Mouse (Mus musculus) megakaryocyte, embryonic 14.5 days (primary cell): ENCODE data around the gene Cntnap2. TPM values are rescaled to one million over a fixed set of nuclear protein-coding genes. Genes with fewer than 3 reads are reported as not detected.
"Not testable (repeated sequence)": the region's sequence is repeated elsewhere in the genome, so short reads cannot be mapped to it uniquely, and the experiment has no call there.

Experiments used
- H3K27me3 ChIP-seq: replicated peaks from 2 replicates; pipeline ENCODE3; 2012; ENCODE audit warnings: inconsistent platforms
- H3K36me3 ChIP-seq: replicated peaks from 2 replicates; pipeline ENCODE3; 2012; ENCODE audit warnings: low read length, inconsistent platforms, mixed read lengths
- H3K4me1 ChIP-seq: 2 replicates; pipeline ENCODE4 v1.6.1; 2012; ENCODE audit warnings: inconsistent platforms
- H3K4me3 ChIP-seq: replicated peaks from 2 replicates; pipeline ENCODE3; 2012; ENCODE audit warnings: moderate library complexity, mild to moderate bottlenecking, inconsistent platforms
- H3K9me3 ChIP-seq: 2 replicates; pipeline ENCODE4 v1.6.1; 2012; ENCODE audit warnings: inconsistent platforms
- FLI1 ChIP-seq: IDR thresholded peaks from 2 replicates; pipeline ENCODE4 v1.6.1; 2012; ENCODE audit warnings: low read length, inconsistent platforms, mixed read lengths
- GATA1 ChIP-seq: IDR thresholded peaks from 3 replicates; pipeline ENCODE4 v1.6.1; 2012; ENCODE audit warnings: mixed read lengths, low read length, inconsistent platforms, borderline replicate concordance
- polyA plus RNA-seq: library from polyadenylated mRNA; stranded (reverse); fragments of >175 nt; gene quantifications from 2 replicates; pipeline ENCODE4 v1.2.3, GENCODE M21; 2012; ENCODE audit warnings: low replicate concordance; ENCODE audit not compliant: insufficient read depth

Cntnap2 gene
- polyA plus RNA-seq, 1 experiment, result 0.03 TPM

- H3K4me3 ChIP-seq, result no peak overlapping the region
- no peaks in the 10 kb centered on the region for H3K27me3 ChIP-seq
- H3K9me3 ChIP-seq, result no peaks in the 10 kb centered on the region
- H3K36me3 ChIP-seq, result no peaks in the 10 kb centered on the region
- TF ChIP-seq GATA1, result no peak
- no peak for TF ChIP-seq FLI1
- no peaks in the 10 kb centered on the region for H3K4me1 ChIP-seq
These were observed 2123.1 kb downstream of the Cntnap2 start for GRCm38 (mm10) chr6:47182252-47182651.

DNA sequence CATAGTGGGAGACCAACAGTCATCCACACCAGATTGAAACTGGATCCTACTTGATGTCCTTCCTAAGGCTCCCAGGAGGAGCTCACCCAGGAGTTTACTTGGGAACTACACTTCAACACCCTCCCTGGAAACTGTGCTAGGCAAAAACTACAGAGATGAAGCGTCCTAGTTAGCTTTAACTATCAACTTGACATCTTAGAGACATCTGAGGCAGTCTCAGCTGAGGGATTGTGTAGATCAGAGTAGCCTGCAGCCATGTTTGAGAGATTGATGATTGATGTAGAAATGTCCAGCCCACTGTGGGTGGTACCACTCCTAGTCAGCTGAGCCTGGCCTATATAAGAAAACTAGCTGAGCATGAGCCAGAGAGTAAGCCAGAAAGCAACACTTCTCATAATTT lies 2123.6 kb downstream of the Cntnap2 start:
- no peak for TF ChIP-seq FLI1
- TF ChIP-seq GATA1, result no peak
- Histone ChIP-seq H3K4me1 (no peaks in the 10 kb centered on the region), H3K27me3 (no peaks in the 10 kb centered on the region), H3K36me3 (no peaks in the 10 kb centered on the region), H3K4me3 (no peak overlapping the region), H3K9me3 (no peaks in the 10 kb centered on the region)

DNA sequence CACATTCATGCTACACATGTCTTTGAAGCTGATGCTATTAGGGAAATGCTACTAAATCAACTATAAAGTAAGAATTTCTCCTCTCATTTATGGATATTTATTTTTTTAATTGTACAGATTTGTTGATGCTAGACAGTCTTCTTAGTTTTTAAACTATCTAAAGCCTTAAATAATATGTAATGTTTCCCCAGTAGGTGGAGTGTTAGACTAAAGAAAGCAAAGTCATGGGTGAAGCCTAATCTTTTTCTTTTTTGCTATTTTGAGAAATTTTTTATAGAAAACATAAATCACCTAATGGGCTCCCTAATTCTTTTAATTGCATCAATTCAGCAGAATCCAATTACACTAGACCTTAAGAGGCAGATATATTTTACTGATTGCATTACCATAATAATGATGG lies 2124.7 kb downstream of the Cntnap2 start:
- H3K9me3 ChIP-seq, H3K4me3 ChIP-seq, H3K4me1 ChIP-seq, H3K36me3 ChIP-seq, H3K27me3 ChIP-seq: not testable (repeated sequence)

DNA sequence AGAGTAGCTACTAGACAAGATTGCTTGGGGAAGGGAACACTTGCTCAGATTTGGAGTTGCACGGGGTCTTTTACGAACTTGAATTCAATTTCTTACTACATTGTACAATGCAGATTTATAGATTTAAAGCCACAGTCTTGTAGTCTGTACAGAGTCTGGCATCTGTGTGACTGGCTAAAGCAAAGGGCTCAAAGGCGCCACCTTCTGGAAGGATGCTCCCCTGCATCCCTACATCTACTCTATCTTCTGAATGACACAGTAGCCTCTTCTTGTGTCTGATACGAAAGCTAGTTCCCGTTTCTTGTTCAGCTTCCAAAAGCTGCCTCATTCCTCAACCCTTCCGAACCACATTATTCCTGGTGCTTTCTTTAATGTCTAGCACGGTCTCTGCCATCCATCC lies 2129.0 kb downstream of the Cntnap2 start:
- Histone ChIP-seq H3K36me3 (no peaks in the 10 kb centered on the region), H3K27me3 (no peaks in the 10 kb centered on the region), H3K4me3 (no peak overlapping the region), H3K4me1 (peaks cover 7% of the 10 kb centered on the region), H3K9me3 (no peaks in the 10 kb centered on the region)
- TF ChIP-seq GATA1 (no peak), FLI1 (no peak)

- not testable (repeated sequence) for H3K27me3 ChIP-seq, H3K4me1 ChIP-seq, H3K4me3 ChIP-seq, H3K9me3 ChIP-seq, H3K36me3 ChIP-seq
These were observed 2129.4 kb downstream of the Cntnap2 start for GRCm38 (mm10) chr6:47188596-47188995.

DNA sequence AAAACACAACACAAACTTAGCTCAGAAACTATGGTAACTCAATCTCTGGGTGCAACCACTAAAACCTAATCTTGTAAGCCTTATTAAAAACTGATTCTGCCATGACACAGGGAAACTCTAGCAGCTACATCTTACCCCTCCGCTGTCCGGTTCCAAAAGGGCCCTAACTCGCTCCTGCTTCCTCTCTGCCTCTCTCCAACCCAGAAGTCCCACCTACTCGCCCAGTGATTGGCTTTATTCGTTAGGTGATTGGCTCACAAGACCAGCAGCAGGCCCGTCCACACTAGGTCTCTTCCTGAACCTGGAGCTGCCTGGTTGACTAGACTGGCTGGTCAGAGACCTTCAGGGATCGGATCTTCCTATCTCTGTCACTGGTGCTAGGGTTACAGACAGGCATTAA lies 2131.1 kb downstream of the Cntnap2 start:
- TF ChIP-seq FLI1, result no peak
- TF ChIP-seq GATA1, result no peak
- Histone ChIP-seq H3K9me3 (no peaks in the 10 kb centered on the region), H3K36me3 (no peaks in the 10 kb centered on the region), H3K27me3 (peaks cover 5% of the 10 kb centered on the region), H3K4me3 (no peak overlapping the region), H3K4me1 (peaks cover 7% of the 10 kb centered on the region)

- TF ChIP-seq FLI1, result no peak
- TF ChIP-seq GATA1, result no peak
- Histone ChIP-seq H3K27me3 (peaks cover 6% of the 10 kb centered on the region), H3K9me3 (no peaks in the 10 kb centered on the region), H3K4me3 (no peak overlapping the region), H3K36me3 (no peaks in the 10 kb centered on the region), H3K4me1 (peaks cover 7% of the 10 kb centered on the region)
These were observed 2132.2 kb downstream of the Cntnap2 start for GRCm38 (mm10) chr6:47191277-47191800.

GRCm38 (mm10) chr6:47191940-47192339 lies 2132.8 kb downstream of the Cntnap2 start:
- H3K36me3 ChIP-seq, result no peaks in the 10 kb centered on the region
- TF ChIP-seq FLI1, result no peak
- no peak for TF ChIP-seq GATA1
- peaks cover 7% of the 10 kb centered on the region for H3K4me1 ChIP-seq
- H3K4me3 ChIP-seq, result no peak overlapping the region
- peaks cover 6% of the 10 kb centered on the region for H3K27me3 ChIP-seq
- no peaks in the 10 kb centered on the region for H3K9me3 ChIP-seq

DNA sequence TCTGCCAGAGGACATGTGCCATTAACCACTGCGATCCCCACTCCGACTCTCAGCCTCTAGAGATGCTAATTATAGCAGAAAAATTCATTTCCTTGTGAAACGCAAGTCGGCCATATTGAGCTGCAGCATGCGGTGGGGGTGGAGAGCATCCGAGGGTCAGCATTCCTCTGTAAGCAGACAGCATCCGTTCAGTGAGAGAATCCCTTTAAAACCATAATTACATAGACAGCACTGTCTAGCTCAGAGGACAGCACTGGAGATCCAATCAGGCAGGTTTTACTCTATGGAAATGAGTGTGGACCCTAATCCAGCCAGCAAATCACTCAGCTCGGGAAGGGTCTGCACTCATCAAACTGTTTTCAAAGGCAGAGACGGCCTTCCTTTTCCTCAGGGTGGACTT lies 2133.3 kb downstream of the Cntnap2 start:
- peaks cover 6% of the 10 kb centered on the region for H3K27me3 ChIP-seq
- H3K4me3 ChIP-seq, result no peak overlapping the region
- H3K9me3 ChIP-seq, result no peaks in the 10 kb centered on the region
- peaks cover 7% of the 10 kb centered on the region for H3K4me1 ChIP-seq
- TF ChIP-seq FLI1, result no peak
- TF ChIP-seq GATA1, result no peak
- H3K36me3 ChIP-seq, result no peaks in the 10 kb centered on the region

DNA sequence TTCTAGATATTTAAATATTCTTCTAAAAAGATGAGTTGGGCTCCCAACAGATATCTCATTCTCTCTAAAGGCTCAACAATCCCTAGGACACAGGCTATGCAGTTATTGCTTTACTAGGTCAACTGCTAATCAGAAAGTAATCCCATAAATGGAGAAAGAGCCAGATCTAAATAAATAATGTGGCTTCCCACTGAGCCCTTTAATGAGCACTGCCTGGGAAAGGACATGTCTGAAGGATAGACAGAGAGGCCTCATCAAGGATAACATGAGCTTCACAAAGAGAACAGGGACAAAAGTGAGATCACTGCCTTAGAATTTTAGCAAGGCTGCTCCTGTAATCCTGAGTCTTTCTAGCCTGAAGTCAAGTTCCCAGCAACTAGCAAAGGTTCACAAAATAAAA lies 2138.4 kb downstream of the Cntnap2 start:
- Histone ChIP-seq H3K27me3 (peaks cover 6% of the 10 kb centered on the region), H3K4me3 (no peak overlapping the region), H3K9me3 (peaks cover 8% of the 10 kb centered on the region), H3K4me1 (no peaks in the 10 kb centered on the region; the same call in 1 of the 2 replicates), H3K36me3 (no peaks in the 10 kb centered on the region)
- TF ChIP-seq FLI1 (no peak), GATA1 (no peak)

DNA sequence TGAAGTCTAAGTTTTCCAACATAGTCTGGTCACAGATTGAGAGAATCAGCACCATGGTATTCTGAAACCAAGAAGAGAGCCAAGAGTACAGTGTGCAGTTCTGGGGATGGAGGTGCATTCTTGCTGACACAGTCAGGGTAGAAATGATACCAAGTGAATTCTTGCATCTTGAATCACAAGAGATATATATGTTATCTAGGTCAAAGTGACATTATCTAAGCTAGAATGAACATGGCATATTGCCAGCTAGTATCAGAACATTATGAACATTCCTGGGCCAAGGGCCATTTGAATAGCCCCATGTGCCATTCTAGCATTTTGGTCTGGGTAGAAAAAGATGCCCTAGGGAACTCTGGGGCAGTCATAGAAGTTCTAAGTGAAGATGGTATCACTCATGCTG lies 2141.5 kb downstream of the Cntnap2 start:
- Histone ChIP-seq H3K36me3 (no peaks in the 10 kb centered on the region), H3K4me3 (no peak overlapping the region), H3K4me1 (no peaks in the 10 kb centered on the region; the same call in 1 of the 2 replicates), H3K9me3 (peaks cover 8% of the 10 kb centered on the region), H3K27me3 (no peaks in the 10 kb centered on the region)
- no peak for TF ChIP-seq FLI1
- no peak for TF ChIP-seq GATA1
